Mouse (Mus musculus): Measurements from ENCODE around the gene Stat4.

The Stat4 gene

GRCm38 (mm10) chr1:52102795-52103194, 115.8 kb downstream of the Stat4 start:
- no peak for DNase-seq (ENCODE audit: low spot score in 2 of 2)

- no peak for DNase-seq (ENCODE audit: low spot score in 2 of 2)
Observed at GRCm38 (mm10) chr1:52107206-52107605, 120.3 kb downstream of the Stat4 start.

- DNase-seq (ENCODE audit: low spot score in 2 of 2): no peak
Observed at GRCm38 (mm10) chr1:52111217-52111616, 124.3 kb downstream of the Stat4 start.

- no peak for DNase-seq (ENCODE audit: low spot score in 2 of 2)
Observed at GRCm38 (mm10) chr1:52112301-52112700, 125.4 kb downstream of the Stat4 start.

GRCm38 (mm10) chr1:52113067-52113665, 126.2 kb downstream of the Stat4 start:
- DNase-seq (ENCODE audit: low spot score in 2 of 2): no peak

- peak; percentile 97 to 98 for DNase-seq (ENCODE audit: low spot score in 2 of 2)
Observed at GRCm38 (mm10) chr1:52113666-52114069, 126.7 kb downstream of the Stat4 start.

- DNase-seq (ENCODE audit: low spot score in 2 of 2): no peak
Observed at GRCm38 (mm10) chr1:52116441-52116840, 129.5 kb downstream of the Stat4 start.

- no peak for DNase-seq (ENCODE audit: low spot score in 2 of 2)
Observed at GRCm38 (mm10) chr1:52117777-52118176, 130.8 kb downstream of the Stat4 start.

- peak; percentile 61 to 77 for DNase-seq (ENCODE audit: low spot score in 2 of 2)
Observed at GRCm38 (mm10) chr1:52118860-52119591, 132.1 kb downstream of the Stat4 start, which contains the start of gene Stat1. Gene Stat1, plus strand, starts transcription at chr1:52119440.

- DNase-seq (ENCODE audit: low spot score in 2 of 2): no peak
Observed at GRCm38 (mm10) chr1:52119691-52120090, 132.7 kb downstream of the Stat4 start.

- no peak for DNase-seq (ENCODE audit: low spot score in 2 of 2)
Observed at GRCm38 (mm10) chr1:52120191-52120590, 133.2 kb downstream of the Stat4 start.

GRCm38 (mm10) chr1:52121052-52121451, 134.1 kb downstream of the Stat4 start:
- DNase-seq (ENCODE audit: low spot score in 2 of 2): no peak

GRCm38 (mm10) chr1:52124818-52125217, 137.9 kb downstream of the Stat4 start:
- no peak for DNase-seq (ENCODE audit: low spot score in 2 of 2)

- DNase-seq (ENCODE audit: low spot score in 2 of 2): no peak
Observed at GRCm38 (mm10) chr1:52127350-52127749, 140.4 kb downstream of the Stat4 start.

GRCm38 (mm10) chr1:52129794-52130193, 142.8 kb downstream of the Stat4 start:
- no peak for DNase-seq (ENCODE audit: low spot score in 2 of 2)

- no peak for DNase-seq (ENCODE audit: low spot score in 2 of 2)
Observed at GRCm38 (mm10) chr1:52131787-52132377, 144.9 kb downstream of the Stat4 start.

- DNase-seq (ENCODE audit: low spot score in 2 of 2): no peak
Observed at GRCm38 (mm10) chr1:52133254-52133653, 146.3 kb downstream of the Stat4 start.

- DNase-seq (ENCODE audit: low spot score in 2 of 2): no peak
Observed at GRCm38 (mm10) chr1:52137292-52137691, 150.3 kb downstream of the Stat4 start.

GRCm38 (mm10) chr1:52140534-52140933, 153.6 kb downstream of the Stat4 start:
- no peak for DNase-seq (ENCODE audit: low spot score in 2 of 2)

- no peak for DNase-seq (ENCODE audit: low spot score in 2 of 2)
Observed at GRCm38 (mm10) chr1:52141482-52141881, 154.5 kb downstream of the Stat4 start.

GRCm38 (mm10) chr1:52142117-52142516, 155.2 kb downstream of the Stat4 start:
- DNase-seq (ENCODE audit: low spot score in 2 of 2): no peak

- no peak for DNase-seq (ENCODE audit: low spot score in 2 of 2)
Observed at GRCm38 (mm10) chr1:52143191-52143590, 156.2 kb downstream of the Stat4 start.

- no peak for DNase-seq (ENCODE audit: low spot score in 2 of 2)
Observed at GRCm38 (mm10) chr1:52143596-52144156, 156.7 kb downstream of the Stat4 start.
